Mouse (Mus musculus): ENCODE measurements around the gene Pcdh15.

DNA sequence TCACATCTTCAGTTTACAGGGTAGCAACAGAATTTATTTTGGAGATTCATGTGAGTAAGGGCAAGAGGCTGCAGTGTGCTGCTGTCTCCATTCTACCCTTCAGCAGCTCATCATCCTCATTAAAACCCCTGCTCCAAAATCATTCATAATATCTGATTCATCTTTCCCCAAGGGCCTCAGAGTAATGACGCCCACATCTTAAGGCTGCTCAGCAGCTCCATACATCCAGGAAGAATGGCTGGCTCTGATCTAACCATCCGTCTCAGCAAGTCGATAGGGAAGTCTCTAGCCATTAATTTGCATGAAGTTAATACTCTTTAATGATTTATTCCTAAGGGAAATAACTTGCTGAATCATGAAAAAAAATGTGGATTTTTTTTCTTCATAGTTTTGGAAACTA is 839.8 kb downstream of the Pcdh15 start:
- TF ChIP-seq CTCF (IDR thresholded peaks at IDR 0.05; ENCODE audit: low read depth, low read length) (no peak), POLR2A (IDR thresholded peaks at IDR 0.05; ENCODE audit: borderline replicate concordance, low read depth, low read length) (no peak)

Measured in bone marrow macrophage, adult 2 months (primary cell).